Mouse (Mus musculus): ENCODE measurements around the gene Pde6c. TPM values are rescaled to one million over a fixed set of nuclear protein-coding genes. Genes with fewer than 3 reads are reported as not detected.

Pde6c gene
- total RNA-seq, 4 experiments from 2014 or later = not detected

Other genes starting within 250 kb of the Pde6c start
- gene Myof, start 89.2 kb upstream of the Pde6c start, total RNA-seq (2022) = 100 to 1,000 TPM in 1 of 4 experiments, 10 to 100 TPM in 3; 33.4 to 102 (median 63.6) TPM
- 1 to 10 TPM in 3 of 4 experiments, under 1 TPM in 1; 0.44 to 1.5 (median 1.2) TPM for gene Cep55, start 77.8 kb upstream of the Pde6c start, total RNA-seq (2022)
- 1 to 10 TPM; 1.2 to 7.2 (median 4.5) TPM for gene Ffar4, start 35.7 kb upstream of the Pde6c start, total RNA-seq (2022)
- gene Rbp4, start 7.5 kb upstream of the Pde6c start, total RNA-seq (2022) = 10 to 100 TPM; 16.6 to 48.0 (median 34.0) TPM
- gene Fra10ac1, start 91.4 kb downstream of the Pde6c start, total RNA-seq (2022) = 10 to 100 TPM; 13.3 to 20.3 (median 15.6) TPM
- under 1 TPM; 0.42 to 0.84 (median 0.56) TPM for gene Lgi1, start 131.8 kb downstream of the Pde6c start, total RNA-seq (2022)

All from adrenal gland, adult 8-10 months (tissue).